Mouse (Mus musculus) B cell, adult 2 months (primary cell): Measurements from ENCODE around the gene Dpysl5.
"Not testable (repeated sequence)": the region's sequence is repeated elsewhere in the genome, so short reads cannot be mapped to it uniquely, and the experiment has no call there.

Experiments
- DNase-seq, 2 experiments: peaks; one replicate each; pipeline ENCODE4 v3.0.0; 2022

The Dpysl5 gene

DNA sequence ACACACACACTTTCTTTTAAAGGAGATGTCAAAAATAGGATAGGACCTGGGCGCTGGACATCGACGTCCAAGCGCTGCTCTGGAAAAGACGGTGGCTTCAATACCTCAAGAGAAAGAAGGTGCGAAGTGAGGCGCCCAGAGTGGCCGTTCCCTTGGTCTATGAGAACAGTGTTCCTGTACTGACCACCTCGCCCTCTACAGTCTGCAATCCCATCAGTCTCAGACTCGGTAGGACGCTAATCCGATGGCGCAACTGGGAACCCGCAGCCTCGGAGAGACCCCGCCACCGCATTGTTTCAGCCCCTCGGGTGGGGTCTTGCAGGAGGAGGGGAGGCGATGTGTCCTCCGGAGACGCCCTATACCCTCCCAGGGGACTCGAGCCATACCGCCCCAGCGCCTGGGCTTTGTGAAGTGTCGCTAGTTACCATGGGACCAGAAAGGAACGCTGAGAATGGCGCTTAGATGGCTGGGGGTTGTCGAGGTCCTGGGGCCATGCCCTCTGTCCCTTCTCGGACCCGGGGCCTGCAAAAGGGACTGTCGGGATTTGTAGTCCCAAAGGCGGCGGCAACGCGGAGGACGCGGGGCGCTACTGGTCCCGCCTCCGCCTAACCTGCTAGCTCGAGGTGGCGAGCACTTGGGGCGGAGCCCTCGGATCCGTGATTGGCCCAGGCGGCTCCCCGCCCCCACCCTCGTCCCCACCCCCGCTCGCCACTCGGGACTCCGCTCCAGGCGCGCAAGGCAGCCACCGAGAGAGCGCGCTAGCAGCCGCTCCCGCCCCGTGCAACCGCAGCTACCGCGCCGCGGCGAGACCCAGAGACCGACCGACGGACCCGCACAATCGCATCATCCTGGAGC, at the start of gene Dpysl5:
Dpysl5 (plus strand) TSS at position 418 of the 855 bp plus-strand sequence.
- peak; percentile 43 to 44 for DNase-seq

DNA sequence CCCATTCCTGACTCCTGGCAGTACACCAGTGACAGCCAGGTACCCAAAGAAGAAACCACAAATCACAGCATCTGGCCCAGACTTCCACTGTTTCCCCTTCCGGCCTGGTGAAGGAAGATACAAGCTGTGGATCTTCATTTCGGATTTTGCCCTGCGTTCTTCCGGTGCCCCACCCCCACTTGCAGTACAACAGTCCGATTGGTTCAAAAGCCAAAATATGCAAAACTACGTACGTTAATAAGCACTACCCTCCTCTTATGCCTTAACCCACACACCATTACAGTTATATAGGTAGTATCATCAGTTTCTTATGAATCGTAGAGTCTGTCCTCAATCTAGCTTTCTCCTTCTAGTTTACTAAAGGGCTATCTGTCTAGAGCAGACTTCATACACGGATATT, 46.0 kb upstream of the Dpysl5 start:
- DNase-seq, result no peak

DNA sequence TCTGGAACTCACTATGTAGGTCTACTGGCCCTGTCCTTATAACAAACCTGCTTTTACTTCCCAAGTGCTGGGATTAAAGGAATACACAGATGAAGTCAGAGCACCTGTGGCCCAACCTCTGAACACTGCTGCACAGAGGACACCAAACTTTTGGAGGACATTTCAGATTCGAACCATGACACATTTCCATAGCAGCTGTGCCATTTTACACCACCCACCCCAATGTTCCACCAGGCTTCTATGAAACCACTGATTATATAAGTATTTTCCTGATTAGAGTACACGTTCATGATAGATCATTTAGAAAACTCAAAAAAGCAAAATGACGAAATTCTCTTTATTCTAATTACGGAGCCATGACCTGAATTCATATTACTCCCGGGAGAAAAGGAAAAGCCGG, 45.4 kb upstream of the Dpysl5 start:
- DNase-seq, result peak in 1 of 2 experiments; percentile 44

DNA sequence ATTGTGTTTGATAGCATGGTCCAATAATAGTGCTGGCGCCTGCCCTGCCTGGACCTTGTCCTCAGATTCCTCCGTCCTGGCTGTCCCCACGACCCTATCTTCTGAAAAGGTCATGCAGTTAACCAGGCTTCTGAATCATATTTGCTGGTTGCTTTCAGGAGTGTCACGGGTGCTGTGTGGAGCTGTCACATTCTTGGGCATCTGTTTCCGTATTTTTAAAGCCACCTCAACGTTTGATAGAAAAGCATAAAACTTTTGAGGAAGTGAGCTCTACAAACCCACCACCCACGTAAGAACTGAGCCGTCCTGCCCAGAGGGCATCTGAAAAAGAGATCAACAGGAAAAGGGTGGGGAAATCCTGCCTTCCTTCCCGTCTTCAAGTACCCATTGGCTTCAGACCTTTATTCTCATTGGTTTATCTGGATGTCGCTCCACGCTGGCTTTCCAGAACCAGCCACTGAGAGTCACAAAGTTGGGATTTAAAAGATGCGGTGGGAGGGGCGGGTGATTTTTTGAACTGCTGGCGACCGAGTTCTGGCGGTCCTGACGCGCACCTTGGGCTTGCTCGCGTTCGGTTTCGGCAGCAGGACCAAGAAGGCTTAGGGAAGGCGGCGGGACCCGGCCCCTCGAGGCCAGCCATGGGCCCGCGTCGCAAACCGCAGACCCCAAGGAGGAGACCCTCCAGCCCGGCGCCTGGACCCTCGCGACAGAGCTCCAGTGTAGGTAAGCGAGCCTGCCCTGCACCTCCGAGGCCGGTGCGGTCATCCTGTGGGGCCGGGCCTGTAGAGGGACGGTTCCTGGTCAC, 44.8 kb upstream of the Dpysl5 start, which contains the start of gene Cenpa:
Cenpa (plus strand) TSS at position 387 of the 805 bp plus-strand sequence.
- DNase-seq, result peak; percentile 86 to 89

DNA sequence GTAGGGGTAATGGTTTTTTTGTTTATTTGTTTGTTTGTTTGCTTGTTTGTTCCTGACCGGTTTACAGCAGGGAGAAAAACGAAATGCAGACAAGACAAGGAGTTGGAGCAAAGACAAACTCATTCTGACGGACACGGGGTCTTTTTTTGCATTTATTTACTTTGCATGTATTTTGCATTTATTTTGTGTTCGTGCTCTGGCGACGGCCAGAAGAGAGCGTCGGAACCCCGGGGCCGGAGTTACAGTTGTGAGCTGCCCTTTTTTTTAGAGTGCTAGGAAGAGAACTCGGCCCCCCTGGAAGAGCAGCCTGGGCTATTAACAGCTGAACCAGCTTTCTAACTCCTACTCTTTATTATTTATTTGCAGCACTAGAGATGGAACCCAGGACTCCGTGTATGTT, 44.1 kb upstream of the Dpysl5 start:
- peak in 1 of 2 experiments; percentile 39 for DNase-seq

DNA sequence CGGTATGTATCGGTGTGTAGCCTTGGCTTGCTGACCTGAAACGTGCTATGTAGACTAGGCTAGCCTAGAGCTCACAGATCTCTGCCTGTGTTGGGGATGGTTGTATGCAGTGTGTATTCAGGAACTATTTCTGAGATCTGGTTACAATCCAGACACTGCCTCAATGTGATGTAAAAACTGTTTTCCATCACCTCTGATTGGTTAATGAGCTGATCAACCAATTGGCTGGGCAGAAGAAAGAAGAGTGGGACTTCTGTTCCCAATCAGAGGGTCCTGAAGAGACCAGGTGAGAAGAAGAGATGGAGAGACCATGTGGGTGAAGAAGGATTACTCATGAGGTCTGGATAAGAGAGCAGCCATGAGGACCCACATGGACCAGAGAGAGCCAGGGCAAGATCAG, 43.7 kb upstream of the Dpysl5 start:
- DNase-seq, result no peak

DNA sequence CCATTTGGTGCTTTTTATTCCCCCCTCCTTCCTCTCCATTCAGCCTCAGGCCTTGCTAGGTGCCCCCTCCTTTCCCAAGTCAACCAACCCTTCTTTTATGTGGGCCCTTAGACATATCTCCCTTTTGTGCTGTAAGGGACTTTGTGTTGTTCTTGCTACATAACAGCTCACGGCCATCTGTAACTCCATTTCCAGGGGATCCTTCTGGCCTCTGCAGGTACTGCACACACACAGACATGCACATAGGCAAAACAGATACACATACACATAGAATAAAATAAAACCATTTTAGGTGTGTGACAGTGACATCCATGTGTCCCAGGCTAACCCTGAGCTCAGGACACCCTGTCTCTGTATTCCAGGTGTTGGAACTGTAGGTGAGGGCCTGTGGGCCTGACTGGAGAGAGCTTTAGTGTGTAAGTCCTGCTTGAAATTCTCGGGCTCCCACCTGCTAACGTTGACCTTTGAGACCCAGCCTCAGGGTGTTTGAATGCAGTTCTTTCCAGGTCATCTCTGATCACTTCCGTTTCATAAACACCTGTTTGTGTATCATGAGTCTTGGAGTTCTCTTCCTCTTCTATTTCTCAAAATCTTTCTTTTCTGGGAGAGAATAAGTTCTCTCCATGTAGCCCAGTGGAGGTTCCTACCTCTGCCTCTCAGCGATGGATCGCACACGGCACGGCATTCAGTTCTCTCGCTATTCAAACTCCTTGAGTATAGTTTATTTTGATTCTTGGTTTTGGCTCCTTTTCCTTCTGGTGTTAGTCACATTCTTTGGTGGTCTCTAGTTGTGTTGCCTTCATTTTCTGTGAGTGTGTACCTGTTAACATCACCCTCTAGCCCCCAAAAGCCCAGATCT, 42.5 kb upstream of the Dpysl5 start:
- DNase-seq, result peak in 1 of 2 experiments; percentile 37

DNA sequence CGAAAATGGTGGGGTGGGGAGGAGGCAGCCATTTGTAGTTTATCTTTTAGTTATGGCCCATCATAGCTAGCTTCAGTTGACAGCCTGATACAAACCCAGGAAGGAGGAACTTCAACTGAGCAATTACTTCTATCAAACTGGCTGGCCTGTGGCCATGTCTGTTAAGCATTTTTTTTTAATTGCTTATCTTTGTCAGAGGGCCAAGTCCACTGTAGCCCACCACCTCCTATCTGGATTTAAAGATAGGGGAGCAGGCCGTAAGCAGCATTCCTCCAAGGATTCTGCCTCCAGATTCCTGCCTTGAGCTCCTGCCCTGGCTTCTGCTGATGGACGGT, 41.9 kb upstream of the Dpysl5 start:
- no peak for DNase-seq

DNA sequence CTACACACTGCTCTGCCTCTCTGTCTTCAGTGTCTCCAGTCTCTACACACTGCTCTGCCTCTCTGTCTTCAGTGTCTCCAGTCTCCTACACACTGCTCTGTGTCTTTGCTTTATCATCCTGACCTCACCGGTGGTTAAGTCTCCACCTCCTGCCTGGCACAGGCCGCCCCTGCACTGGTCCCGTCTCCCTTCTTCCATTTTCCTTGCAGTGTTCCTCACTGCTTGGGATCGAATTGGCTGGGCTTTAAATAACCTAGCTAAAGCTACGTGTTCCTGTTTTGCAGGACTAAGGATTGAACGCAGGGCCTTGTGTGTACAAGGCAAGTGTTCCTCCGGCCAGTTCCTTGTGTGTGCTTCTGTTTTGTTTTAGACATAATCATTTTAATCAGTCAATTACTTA, 41.3 kb upstream of the Dpysl5 start:
- no peak for DNase-seq

DNA sequence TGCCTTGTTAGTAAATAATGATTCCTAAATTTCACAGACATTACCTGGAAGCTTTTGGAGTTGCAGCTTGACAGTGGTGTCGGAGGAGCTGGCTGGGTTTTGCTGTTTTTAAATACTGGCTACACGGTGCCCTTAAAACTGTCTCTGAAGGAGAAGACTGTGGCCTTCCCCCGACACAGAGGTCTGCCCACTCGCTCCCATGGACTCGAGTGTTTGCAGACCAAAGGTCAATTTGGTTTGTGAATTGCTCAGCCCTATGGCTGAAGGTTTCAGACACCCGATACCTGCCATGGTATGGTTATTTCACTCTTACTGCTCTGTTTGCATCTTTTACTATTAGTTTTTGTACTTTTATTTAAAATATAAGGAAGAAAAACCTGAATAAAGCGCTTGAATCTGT, 37.4 kb upstream of the Dpysl5 start:
- no peak for DNase-seq

DNA sequence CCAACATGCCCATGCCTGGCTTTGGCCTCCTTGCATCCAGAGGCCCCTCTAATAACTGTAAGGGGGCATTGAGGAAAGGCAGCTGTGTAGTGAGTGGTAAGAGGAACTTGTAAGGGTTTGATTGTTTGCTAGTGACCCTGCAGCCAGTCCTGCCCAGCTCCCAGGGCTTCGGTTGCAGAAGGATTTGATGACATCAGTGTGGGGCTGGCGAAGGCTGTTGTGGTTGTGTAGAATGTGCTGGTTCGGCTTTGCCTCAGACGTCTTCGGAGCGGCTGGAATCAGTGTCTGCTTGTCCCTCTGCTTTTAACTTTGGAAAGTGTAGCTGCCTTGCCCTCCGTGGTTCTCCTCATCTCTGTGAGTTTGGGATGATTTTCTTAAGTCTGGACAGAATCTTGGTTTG, 34.6 kb upstream of the Dpysl5 start:
- no peak for DNase-seq

DNA sequence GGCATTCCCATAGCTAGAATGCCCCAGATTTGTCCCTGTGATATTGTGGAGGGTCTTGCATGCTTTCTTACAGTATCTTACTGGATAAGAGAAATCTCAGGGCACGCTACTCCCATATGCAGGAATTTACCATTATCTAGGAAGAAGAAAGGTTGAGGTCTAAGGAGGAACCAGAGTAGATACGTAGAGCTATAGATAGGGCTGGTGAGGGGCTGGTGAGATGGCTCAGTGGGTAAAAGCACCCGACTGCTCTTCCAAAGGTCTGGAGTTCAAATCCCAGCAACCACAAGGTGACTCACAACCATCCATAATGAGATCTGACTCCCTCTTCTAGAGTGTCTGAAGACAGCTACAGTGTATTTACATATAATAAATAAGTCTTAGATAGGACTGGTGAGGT, 33.3 kb upstream of the Dpysl5 start:
- not testable (repeated sequence) for DNase-seq

DNA sequence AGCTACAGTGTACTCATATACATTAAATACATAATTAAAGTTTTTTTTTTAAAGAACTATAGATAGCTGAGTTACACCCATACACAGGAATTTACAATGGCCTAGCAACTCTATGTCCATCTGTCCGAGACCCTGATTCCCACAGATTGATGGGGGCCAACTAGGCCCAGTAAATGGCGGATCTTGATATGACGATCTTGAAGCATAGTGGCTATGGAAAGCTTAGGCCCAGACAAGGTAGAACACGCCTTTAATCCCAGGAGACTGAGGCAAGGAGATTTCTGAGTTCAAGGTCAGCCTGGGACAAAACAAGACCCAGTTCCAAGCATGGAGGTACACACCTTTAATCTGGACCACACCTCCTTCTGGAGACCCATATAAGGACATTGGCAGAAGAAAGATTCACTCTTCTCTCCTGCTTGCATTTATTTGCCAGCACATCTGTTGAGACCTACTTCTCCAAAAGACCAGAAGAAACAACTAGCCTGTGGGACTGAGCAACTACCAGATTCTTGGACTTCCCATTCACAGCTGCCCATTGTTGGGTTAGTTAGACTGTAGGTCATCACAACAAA, 32.6 kb upstream of the Dpysl5 start:
- DNase-seq, result no peak

DNA sequence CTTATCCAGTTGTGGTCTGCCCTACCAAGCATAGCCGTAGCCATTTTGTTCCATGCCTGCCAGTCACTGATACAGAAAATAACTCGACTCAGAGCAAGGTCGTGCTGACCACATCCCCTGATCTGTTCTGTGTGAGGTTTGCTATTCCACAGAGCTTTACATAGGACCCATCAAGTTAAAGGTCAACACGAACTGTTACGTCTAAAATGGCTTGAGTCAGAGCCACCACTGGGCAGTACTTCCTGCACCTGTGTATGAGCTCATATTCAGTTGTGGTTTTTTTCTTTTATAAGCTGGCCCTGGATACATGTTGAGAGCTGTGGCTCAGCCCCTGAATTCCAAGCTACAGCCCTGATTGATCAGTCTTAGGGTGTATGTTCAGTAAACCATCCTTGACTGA, 31.8 kb upstream of the Dpysl5 start:
- no peak for DNase-seq

DNA sequence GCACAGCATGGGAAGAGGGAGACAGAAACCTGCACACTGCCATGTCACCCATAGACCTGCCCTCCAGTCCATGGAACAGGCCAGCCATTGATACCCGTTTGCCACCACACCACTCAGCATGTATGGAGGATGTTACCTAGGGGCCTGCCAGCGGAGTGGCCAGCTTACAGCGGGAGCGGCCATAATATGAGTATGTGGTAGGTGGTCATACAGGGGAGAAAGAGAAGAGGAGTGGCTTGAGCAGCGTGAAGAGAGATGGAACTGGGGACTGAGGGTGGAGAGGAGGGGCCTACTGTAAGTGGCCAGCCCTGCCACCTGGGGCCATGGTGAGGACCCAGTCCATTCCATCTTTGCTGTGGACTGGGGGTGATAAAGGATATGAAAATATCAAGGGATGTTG, 29.4 kb upstream of the Dpysl5 start:
- DNase-seq, result no peak

DNA sequence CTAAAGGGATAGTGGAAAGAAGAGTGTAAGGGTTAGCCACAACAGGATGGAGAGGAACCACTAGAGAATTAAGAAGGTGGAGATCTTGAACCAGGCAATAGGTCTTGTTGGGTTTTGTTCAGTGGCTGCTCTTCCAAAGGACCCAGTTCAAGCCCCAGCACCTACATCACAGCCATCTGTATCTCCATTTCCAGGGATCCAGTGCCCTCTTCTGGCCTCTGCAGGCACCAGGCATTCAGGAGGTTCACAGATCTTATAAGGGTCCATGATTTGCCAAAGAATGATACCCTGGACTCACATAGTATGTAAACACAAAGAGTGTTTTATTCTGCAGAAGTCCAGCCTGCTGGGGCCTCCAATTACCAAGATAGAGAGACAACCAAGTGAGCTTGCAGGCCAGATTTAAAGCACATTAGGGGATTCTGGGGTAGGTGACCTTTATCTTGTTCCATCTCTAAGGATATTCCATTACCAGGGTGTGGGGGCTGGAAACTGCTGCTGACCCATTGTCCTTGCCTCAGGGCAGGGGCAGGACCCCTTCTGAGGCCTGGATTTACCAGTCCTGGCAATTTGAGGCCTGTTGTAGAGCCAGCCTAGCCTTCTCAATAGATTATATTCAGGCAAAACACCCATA, 28.3 kb upstream of the Dpysl5 start:
- DNase-seq, result peak in 1 of 2 experiments; percentile 34

DNA sequence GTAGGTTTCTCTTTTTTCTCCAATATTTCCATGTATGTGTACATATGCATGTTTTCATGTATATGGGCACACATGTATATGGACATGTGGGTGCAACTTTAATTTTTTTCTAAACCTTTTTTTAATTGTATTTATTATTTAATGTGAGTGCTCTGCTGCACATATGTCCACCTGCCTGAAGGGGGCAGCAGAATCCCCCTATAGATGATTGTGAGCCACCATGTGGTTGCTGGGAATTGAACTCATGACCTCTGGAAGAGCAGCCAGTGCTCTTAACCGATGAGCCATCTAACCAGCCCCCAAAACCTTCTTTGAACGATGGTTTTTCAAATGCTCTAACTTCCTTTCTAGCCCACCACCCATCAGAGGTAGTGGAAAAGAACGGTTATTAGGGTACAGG, 27.4 kb upstream of the Dpysl5 start:
- peak in 1 of 2 experiments; percentile 42 for DNase-seq

DNA sequence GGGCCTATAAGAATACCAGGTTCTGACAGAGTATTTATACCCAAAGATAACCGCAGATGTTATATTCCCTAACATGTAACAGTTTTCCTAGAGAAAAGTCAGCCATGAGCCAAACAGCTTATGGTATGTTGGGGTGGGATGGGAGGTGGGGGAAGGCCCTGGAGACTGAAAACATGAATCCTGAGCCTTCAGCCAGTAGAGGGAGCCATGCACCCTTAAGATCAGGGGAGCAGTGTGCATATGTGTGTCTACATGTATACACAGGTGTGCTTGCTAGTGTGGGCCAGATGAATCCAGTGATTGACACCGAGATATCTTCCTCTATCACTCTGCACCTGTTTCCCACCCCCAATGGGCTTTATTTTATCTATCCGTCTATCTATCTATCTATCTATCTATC, 24.6 kb upstream of the Dpysl5 start:
- DNase-seq, result no peak

DNA sequence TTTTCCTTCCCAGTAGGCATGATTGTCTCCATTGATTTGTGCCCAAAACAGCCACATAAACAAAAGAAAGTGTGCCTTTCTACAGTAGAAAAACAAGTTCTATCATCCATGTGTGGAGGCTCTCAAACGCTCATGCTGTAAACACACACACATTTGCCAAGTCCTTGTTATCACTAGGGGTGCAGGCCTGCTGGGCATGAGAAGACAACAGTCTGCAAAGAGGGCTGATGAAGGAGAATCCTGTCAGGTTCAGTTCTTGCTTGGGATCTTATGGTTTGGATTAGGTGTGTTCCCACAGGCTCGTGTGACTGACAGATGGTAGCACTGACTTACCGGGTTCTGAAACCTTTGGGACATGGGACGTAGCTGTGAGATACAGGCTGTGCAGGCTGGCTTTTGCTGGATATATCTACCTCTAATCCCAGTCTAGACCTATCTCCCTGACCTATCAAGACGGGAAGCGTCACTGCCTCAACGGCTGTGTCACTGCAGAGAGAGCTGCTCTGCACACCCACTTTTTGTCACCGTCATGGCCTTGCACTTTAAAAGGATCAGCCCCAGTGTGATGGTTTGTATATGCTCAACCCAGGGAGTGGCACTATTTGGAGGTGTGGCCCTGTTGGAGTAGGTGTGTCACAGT, 10.9 kb upstream of the Dpysl5 start:
- DNase-seq, result no peak

DNA sequence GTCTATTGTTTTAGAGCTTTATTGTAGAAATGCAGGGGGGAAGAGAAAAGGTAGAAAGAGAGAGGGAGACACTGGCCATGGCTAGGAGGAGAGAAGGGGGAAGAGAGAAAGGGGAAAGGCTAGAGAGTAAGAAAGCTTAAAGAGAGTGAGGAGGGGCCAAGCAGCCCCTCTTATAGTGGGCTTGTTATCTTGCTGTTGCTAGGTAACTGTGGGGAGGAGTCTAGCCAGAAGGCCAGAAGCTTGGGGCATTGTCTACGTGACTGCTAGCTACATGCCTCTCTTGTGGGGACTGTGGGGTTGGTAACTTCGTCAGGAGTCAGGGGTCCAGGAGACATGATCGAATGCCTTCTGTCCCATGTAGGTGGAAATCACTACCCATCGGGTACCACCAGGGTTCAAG, 10.0 kb upstream of the Dpysl5 start:
- DNase-seq, result not testable (repeated sequence)

DNA sequence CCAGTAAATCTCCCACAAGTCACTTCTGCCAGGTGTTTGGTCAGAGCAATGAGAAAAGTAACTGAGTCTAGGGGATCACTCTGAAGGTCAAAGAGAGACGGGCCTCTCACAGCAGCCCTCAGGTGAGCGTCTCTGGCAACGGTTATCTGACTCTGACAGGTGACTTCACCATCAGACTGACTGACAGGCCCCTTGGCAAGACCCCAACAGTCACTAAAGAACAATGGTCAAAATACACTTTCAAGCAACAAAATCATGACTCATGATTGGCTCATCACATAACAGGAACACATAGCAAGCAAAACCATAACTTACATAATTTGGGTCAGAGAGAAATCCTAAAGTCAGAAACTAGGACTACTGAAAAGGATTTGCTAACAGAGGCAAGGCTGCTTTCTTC, 9.5 kb upstream of the Dpysl5 start:
- DNase-seq, result no peak
